Mouse (Mus musculus) embryonic stem cell, embryonic (primary cell): ENCODE results near the gene Efna5.

Experiments used
- CTCF ChIA-PET, 4 experiments: fragments of 300-600 bp in 2 of 4; fragments of 350-600 bp in 2 of 4; sonication (Branson Sonifier 250); formaldehyde crosslinking; loops; one replicate each; lab custom pipeline; 2022; ENCODE audit warnings: inconsistent platforms in 2 of 4; lab: Charles Lee
- POLR2A ChIA-PET, 4 experiments: fragments of 300-600 bp in 2 of 4; fragments of 350-600 bp in 2 of 4; sonication (Branson Sonifier 250); formaldehyde crosslinking; loops; one replicate each; lab custom pipeline; 2022; ENCODE audit warnings: antibody characterized with exemption in 4 of 4, inconsistent platforms in 1 of 4; lab: Charles Lee

Efna5 gene

GRCm38 (mm10) chr17:62881176-62881790, at the start of gene Efna5:
Gene Efna5, minus strand, starts transcription at chr17:62881317.
- POLR2A ChIA-PET = no interaction called here

GRCm38 (mm10) chr17:62915304-62915703, 34.2 kb upstream of the Efna5 start:
- ChIA-PET CTCF (no interaction called here), POLR2A (no interaction called here)

More at GRCm38 (mm10) chr17:62881176-62881790, at the start of gene Efna5:
- CTCF ChIA-PET = no interaction called here

- ChIA-PET POLR2A (interaction anchor here in 1 of 4 experiments (0.7 kb wide), 1 partner anchor 8 kb away, joined by 3 read pairs; no protein-coding TSS in a partner anchor), CTCF (interaction anchor here in 1 of 4 experiments (0.6 kb wide), 1 partner anchor 39 kb away, joined by 3 read pairs; no protein-coding TSS in a partner anchor)
These were observed 24.8 kb upstream of the Efna5 start for GRCm38 (mm10) chr17:62905692-62906445.

DNA sequence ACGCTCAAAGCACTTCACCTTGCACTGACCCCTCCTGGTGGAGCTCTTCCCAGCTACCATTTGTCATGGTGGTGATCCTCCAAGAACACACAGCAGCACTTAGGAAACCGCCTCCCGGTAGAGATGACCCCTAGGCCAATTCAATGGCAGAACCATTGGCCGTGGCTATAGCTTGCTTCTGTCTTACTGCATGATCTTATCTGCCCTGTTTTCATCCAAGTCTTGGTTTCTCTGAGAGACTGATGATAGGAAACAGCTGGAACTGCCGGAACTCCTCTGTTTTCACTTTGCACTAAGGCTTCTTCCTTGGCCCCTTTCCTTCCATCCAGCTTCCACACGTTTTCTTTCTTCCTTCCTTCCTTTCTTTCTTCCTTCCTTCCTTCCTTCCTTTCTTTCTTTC, 17.9 kb upstream of the Efna5 start:
- CTCF ChIA-PET = no interaction called here
- POLR2A ChIA-PET = interaction anchor here in 1 of 4 experiments (1.0 kb wide), 1 partner anchor 44 kb away, joined by 3 read pairs; no protein-coding TSS in a partner anchor

DNA sequence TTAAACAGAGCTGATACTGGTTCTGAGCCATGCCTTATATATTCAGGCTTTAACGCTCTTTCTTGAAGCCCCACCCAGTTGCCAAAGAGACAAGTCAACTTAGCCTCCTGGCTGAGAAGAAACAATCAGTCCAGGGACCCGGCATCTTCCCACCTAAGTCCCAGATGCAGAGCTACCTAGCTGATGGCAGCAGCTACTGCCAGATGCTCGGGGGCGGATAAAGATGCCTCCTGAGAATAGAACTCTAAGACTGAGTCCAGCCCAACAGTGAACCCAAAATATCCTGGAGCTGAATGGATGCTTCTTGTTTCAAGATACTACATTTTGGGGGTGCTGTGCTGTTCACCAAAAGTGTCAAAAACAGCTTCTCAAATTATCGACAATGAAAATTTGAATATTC, 8.9 kb upstream of the Efna5 start:
- CTCF ChIA-PET = interaction anchor here in 2 of 4 experiments (0.6 kb wide), 2 partner anchors 319 to 418 kb away, joined by 3 to 4 read pairs; no protein-coding TSS in a partner anchor
- POLR2A ChIA-PET = no interaction called here

DNA sequence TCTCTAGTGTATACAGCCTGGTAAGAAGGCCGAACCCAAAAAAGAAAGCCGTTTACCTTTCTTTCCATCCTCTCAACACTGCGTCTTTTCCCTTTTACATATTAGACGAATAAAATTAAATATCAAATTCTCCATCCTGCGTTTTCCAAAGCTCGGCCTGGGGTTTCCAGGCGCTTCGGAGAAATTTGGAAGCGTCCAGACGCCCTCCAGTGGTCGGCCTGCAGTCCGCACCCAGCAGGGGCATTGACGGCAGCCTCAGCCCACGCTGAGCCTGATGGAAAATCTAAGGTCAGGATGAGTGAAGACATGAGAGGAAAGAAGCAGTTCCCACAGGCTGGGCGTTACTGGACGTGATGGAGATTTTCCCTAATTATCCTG, 3.0 kb upstream of the Efna5 start:
- ChIA-PET POLR2A (interaction anchor here in 1 of 4 experiments (0.7 kb wide), 2 partner anchors 147 to 489 kb away, joined by 4 to 7 read pairs; no protein-coding TSS in a partner anchor), CTCF (interaction anchor here (0.6 to 1.0 kb wide), 4 partner anchors 98 to 566 kb away, joined by 3 to 6 read pairs (median 3); no protein-coding TSS in a partner anchor)

DNA sequence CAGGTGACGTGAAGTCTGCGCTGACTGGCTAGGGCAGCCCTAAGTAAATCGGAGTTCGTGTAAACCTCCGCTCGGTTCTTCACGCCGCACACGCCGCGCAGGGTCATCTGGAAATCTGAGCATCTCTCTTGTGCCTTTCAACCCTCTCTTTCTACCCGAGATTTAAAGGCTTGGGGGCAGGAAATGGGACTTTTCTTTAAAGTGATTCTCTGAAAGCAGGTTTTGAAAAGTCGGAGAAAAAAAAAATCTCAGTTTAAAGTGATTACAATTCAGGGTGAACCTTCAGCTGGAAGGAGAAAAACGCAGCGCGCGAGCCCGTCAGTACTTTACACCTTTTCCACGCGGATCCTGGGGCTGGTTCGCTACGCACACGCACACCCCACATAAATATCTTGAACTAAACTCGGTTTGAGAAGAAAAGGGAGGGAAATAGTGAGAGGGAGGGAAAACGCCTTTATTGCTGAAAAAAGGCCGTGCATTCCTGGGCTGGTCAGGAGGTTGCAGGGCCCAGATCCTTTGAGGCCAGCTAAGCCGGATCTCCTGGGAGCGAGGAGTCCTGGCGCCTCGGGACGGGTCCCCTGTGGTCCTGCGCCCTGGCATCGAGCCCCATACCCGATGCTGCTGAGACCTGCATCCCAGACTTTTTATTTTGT, 2.5 kb upstream of the Efna5 start:
- ChIA-PET CTCF (interaction anchor here in 3 of 4 experiments (0.6 to 1.0 kb wide), 3 partner anchors 98 to 395 kb away, joined by 3 to 6 read pairs (median 3); no protein-coding TSS in a partner anchor), POLR2A (no interaction called here)

DNA sequence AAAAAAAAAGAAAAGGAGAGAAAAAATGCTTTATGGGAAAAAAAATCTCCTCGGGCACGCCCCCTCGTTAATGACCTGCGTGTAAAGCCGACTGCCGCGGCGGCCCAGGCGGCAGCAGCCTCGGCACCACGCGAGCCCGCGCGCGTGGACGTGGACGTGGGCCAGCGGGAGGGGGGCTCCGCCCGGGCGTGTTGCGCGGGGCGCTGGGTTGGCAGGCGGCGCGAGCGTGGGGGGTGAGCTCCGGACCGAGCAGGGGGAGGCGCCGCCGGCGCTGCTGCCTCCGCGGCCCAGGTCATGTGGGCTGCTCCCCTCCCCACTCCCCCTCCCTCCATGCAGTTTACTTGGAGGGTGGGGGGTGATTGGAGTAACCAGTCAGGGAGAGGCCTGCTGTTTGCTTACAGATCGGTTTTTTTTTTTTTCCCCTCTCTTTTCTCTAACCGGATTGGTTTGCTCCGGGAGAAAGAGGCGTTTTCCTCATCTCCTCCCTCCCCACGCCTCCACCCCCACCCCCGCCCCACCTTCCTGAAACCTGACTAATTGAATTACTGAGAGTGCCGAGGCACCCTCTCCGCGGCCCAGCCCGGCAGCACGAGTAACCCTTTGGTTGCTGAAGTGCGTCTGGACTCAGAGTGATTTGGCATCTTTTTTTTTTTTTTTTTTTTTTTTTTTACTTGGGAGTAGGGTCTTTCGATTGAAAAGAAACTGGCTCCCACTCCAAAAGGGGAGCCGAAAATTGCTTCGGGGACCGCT, 1.8 kb upstream of the Efna5 start:
- POLR2A ChIA-PET = interaction anchor here in 1 of 4 experiments (0.5 to 0.7 kb wide), 2 partner anchors 235 to 532 kb away, joined by 3 read pairs; no protein-coding TSS in a partner anchor
- CTCF ChIA-PET = interaction anchor here in 1 of 4 experiments (0.7 kb wide), 3 partner anchors 85 to 585 kb away, joined by 3 to 5 read pairs (median 3); no protein-coding TSS in a partner anchor

DNA sequence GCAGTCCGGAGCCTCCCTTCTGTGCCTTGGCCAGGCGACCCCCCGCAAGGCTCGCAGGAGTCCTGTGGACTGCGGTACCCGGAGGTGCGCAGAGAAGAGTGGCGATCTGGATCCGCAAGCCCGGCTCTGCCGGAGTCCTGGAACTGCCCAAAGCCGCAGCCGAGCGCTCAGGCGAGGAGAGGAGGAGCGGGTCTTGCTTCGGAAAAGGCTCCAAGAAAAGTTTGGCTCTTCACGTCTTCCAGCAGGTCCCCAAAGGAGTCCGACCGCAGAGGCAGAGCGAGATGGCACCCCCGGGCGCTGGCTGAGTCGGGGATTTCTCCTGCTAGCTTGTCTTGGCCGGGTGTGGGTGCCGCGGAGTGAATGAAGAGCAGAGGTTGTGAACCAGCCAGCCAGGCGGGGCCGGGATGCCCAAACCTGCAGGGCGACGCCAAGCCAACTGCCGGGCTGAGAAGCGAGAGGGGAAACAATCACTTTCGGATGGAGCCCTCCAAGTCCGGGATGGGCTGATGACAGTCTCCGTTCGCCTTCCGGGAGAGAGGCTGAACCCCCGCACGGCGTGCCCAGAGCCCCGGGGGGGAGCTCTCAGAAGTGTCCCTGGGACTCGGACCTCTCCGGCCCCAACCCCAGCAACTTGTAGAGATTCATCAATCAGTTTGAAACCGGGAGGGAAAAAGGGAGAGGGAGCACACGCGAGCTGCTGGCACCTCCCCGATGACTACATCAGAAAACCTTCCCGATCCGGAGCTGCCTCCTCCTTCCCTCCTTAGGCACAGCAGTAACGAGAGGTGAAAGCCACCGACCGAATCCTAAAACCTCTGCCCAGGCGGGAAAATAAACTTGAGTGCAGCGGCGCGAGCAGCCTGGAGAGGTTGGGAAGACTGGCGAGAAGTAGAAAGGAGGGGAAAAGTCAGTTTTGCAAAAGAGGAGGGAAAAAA, 941 bp upstream of the Efna5 start:
- ChIA-PET POLR2A (interaction anchor here in 1 of 4 experiments (0.5 to 0.7 kb wide), 3 partner anchors 235 to 533 kb away, joined by 3 read pairs; no protein-coding TSS in a partner anchor), CTCF (interaction anchor here in 1 of 4 experiments (0.7 kb wide), 3 partner anchors 86 to 586 kb away, joined by 3 to 5 read pairs (median 3); no protein-coding TSS in a partner anchor)

DNA sequence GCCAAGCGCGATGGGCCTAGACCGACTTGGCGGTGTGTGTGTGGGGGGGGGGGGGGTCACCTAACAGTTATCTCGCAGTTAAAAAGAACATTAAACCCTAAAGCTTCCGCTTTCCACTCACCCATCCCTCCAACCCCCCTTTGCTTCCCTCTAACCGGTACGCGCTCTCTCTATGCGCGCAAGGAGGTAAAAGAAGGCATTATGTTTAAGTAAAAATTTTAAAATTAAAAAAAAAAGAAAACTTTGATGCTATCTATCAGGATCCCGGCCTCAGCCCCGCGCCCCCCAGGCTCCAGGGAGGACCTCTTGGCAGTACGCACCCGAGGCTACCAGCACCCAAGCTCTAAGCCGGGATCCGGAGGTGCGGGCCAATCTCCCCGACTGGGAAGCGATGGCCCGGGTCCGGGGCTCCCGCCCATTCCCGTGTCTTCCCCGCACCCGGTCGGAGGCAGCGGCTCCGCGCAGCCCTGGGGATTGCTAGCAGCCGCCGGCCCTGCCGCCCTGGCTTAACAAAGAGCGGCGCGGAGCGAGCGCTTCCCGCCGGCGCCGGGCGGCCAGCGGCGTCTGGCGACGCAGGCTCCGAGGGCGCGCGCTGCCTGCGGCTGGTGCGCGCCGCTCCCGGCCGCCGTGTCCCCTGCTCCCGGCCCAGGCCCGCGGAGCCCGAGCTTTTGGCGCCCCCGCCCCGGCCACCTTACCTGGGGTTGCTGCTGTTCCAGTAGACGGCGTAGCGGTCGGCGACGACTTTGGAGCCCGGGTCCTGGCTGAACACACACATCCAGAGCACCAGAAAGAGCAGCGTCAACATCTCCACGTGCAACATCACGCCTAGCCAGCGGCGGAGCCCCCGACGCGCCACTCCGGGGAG, 574 bp downstream of the Efna5 start:
- POLR2A ChIA-PET = interaction anchor here in 1 of 4 experiments (0.6 to 1.1 kb wide), 4 partner anchors 14 to 552 kb away, joined by 3 read pairs; no protein-coding TSS in a partner anchor
- CTCF ChIA-PET = no interaction called here

GRCm38 (mm10) chr17:62879526-62880310, 1.4 kb downstream of the Efna5 start:
- ChIA-PET POLR2A (interaction anchor here in 1 of 4 experiments (0.6 to 1.1 kb wide), 3 partner anchors 14 to 553 kb away, joined by 3 read pairs; no protein-coding TSS in a partner anchor), CTCF (no interaction called here)

GRCm38 (mm10) chr17:62875727-62876126, 5.4 kb downstream of the Efna5 start:
- CTCF ChIA-PET = no interaction called here
- POLR2A ChIA-PET = no interaction called here

DNA sequence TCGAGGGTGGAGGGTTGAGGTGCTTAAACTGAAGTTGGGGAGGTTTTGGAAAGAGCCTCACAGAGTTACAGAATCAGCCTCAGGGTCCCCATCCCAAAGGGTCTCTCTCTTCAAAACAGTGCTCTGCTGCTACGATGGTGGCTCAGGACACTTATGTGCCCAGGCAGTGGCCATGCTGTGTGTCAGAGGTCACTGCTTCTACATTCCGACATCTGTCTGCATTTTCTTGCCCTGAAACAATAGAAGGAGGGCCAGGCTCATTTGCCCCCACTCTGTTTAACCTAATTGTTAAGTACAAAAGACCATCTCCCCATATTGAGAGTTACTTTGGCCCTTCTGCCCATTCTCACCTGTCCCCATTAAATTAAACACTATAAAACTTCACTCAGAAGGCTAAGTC, 9.2 kb downstream of the Efna5 start:
- CTCF ChIA-PET = no interaction called here
- POLR2A ChIA-PET = interaction anchor here in 1 of 4 experiments (0.6 kb wide), 1 partner anchor 8 kb away, joined by 3 read pairs; no protein-coding TSS in a partner anchor

- ChIA-PET CTCF (interaction anchor here in 1 of 4 experiments (0.6 kb wide), 1 partner anchor 37 kb away, joined by 3 read pairs; no protein-coding TSS in a partner anchor), POLR2A (no interaction called here)
These were observed 9.9 kb downstream of the Efna5 start for GRCm38 (mm10) chr17:62871191-62871590.

DNA sequence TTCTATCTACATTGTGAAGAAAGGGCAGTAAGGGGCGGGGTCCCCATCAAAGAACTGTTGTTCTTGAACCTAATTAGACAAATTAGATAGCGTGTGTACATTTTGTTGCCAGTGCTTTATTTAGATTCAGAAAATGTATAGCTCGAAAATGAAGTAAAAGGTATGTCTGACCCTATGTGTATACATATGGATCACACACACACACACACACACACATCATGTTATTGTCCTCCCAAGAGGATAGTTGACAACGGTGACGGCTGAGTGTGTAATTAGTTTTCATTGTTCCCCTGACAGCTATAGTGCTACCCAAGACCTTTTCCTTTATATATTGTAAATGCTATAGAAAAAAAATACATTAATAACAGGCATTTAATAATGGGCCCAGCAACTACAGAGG, 10.7 kb downstream of the Efna5 start:
- ChIA-PET POLR2A (interaction anchor here in 1 of 4 experiments (0.7 kb wide), 1 partner anchor 605 kb away, joined by 9 read pairs; no protein-coding TSS in a partner anchor), CTCF (no interaction called here)
